Comparison of ENCODE assay signal across 22 mouse cellular contexts in the genomic region with DNA sequence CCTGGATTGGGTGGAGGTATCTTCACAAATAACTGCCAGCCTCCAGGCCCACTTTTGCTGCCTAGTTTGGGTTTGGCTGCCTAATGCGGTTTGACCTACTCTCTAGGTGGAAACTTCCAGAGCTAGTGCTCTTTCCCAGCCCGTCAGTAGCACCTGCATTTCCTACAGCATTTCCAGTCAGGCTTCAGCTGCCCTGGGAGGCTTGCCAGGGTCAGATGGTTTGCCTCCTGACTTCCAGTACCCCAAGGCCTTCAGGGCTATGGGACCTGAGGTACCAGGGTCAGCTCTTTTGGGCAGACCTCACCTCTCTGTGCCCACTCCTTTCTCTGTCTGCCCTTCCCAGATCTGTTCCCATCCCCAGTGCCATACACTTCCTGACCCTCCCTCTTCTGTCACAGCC. TPM values are rescaled to one million over a fixed set of nuclear protein-coding genes. Genes with fewer than 3 reads are reported as not detected.
DNase-seq lines count a peak whose midpoint lies in the region; TF ChIP-seq lines count a peak whose summit lies in the region.
"Had no signal": no experiment of that assay in that cellular context is flagged by ENCODE, and none has a peak within 500 bp of the region (broad histone marks: within the 10 kb centered on the region; RNA-seq: fewer than 3 reads in every experiment).

No protein-coding gene starts in this region.

- no peak overlapping the region for H3K4me3 ChIP-seq in layer of hippocampus, adult 2 months
- H3K4me3 ChIP-seq: forebrain, embryonic 10.5 days; intestine, embryonic 15.5 days; limb, embryonic 13.5 days; liver, embryonic 12.5 days had no signal

- TF ChIP-seq CTCF in layer of hippocampus, adult 2 months (conservative IDR thresholded peaks at IDR 0.05): no peak

- H3K27ac ChIP-seq in layer of hippocampus, adult 2 months: peak overlapping the region; percentile 75
- H3K27ac ChIP-seq: forebrain, embryonic 10.5 days; intestine, embryonic 15.5 days; limb, embryonic 13.5 days; liver, embryonic 12.5 days had no signal

- peak; percentile 57 for DNase-seq in cerebellum, adult 11 months
- no peak for DNase-seq in cerebellum, adult 8-10 months
- no peak for DNase-seq in layer of hippocampus, adult 2 months (ENCODE audit: low spot score in 2 of 2)
- DNase-seq in layer of hippocampus, postnatal 25 days (ENCODE audit: extremely low spot score in 1 of 2, low spot score in 1 of 2): no peak
- DNase-seq in brain, adult 2 months (ENCODE audit: low read depth, low spot score): peak; percentile 78
- peak; percentile 59 to 71 for DNase-seq in cerebellum, postnatal 25 days
- no peak for DNase-seq in lung, postnatal 14 days
- DNase-seq: adrenal gland, postnatal 25 days; gastrocnemius, postnatal 36 days; heart, postnatal 4 days; kidney, adult 8-10 months; kidney, postnatal 10 days; lung, adult 18-20 months; lung, postnatal 10 days; thymus, adult 18-20 months; thymus, postnatal 36 days had no signal

RNA-seq across cellular contexts. Expression of a gene that starts 11.4 kb away (rescaled TPM):
- total RNA-seq in layer of hippocampus, adult 2 months (2021): 100 to 1,000 TPM; 175 to 181 TPM
- 100 to 1,000 TPM; 170 to 190 TPM for total RNA-seq in layer of hippocampus, postnatal 25 days (2021)
- total RNA-seq: common myeloid progenitor, adult 5-6 weeks; megakaryocyte, adult 5-6 weeks had no signal

RNA-seq across cellular contexts. Expression of a gene that starts 42.6 kb away (rescaled TPM):
- total RNA-seq in layer of hippocampus, adult 2 months (2021): 100 to 1,000 TPM; 112 to 123 TPM
- total RNA-seq in layer of hippocampus, postnatal 25 days (2021): 100 to 1,000 TPM; 126 to 131 TPM

Comparison
In these comparisons a context has a peak if more than half of its experiments do, and no peak if none do; other contexts are left out.
1. DNase-seq: peak in cerebellum, adult 11 months (single experiment), brain, adult 2 months (single experiment) and cerebellum, postnatal 25 days (2 of 2); none in cerebellum, adult 8-10 months (single experiment), layer of hippocampus, adult 2 months (0 of 2), layer of hippocampus, postnatal 25 days (0 of 2) and lung, postnatal 14 days (single experiment).